Mouse (Mus musculus): ENCODE data around the gene Slc43a2. TPM values are rescaled to one million over a fixed set of nuclear protein-coding genes. Genes with fewer than 3 reads are reported as not detected.

Slc43a2 gene
- polyA plus RNA-seq, 1 experiment from 2014 or later: 3.7 TPM

- H3K9me3 ChIP-seq: peaks cover 5% of the 10 kb centered on the region; the same call in 1 of the 2 replicates
- no peak overlapping the region for H3K9ac ChIP-seq (replicated peaks)
- H3K4me3 ChIP-seq (replicated peaks): no peak overlapping the region
- WGBS: 82% methylated on average over 6 of the region's 6 CpGs
- ATAC-seq (ENCODE audit: insufficient number of reproducible peaks, insufficient read depth, low FRiP score, low TSS enrichment, low read depth): no peak
- H3K4me1 ChIP-seq (replicated peaks): peaks cover 13% of the 10 kb centered on the region
- no peaks in the 10 kb centered on the region for H3K27me3 ChIP-seq
- H3K27ac ChIP-seq: no peak overlapping the region
- no peaks in the 10 kb centered on the region for H3K36me3 ChIP-seq
- no peak overlapping the region for H3K4me2 ChIP-seq
These were observed 25.6 kb downstream of the Slc43a2 start for GRCm38 (mm10) chr11:75557142-75557541.

GRCm38 (mm10) chr11:75558101-75558500 is 26.6 kb downstream of the Slc43a2 start:
- Histone ChIP-seq H3K9ac (replicated peaks) (no peak overlapping the region), H3K36me3 (no peaks in the 10 kb centered on the region), H3K27ac (no peak overlapping the region), H3K4me3 (replicated peaks) (no peak overlapping the region), H3K9me3 (peaks cover 5% of the 10 kb centered on the region; the same call in 1 of the 2 replicates), H3K4me1 (replicated peaks) (peaks cover 4% of the 10 kb centered on the region), H3K27me3 (no peaks in the 10 kb centered on the region), H3K4me2 (no peak overlapping the region)
- ATAC-seq (ENCODE audit: insufficient number of reproducible peaks, insufficient read depth, low FRiP score, low TSS enrichment, low read depth): no peak
- 87% methylated on average over 1 of the region's 1 CpGs for WGBS

- Histone ChIP-seq H3K27ac (no peak overlapping the region), H3K9ac (replicated peaks) (no peak overlapping the region), H3K4me1 (replicated peaks) (0 out of 2 replicates have a peak, but pooled peaks cover 3% of the 10 kb centered on the region), H3K9me3 (peaks cover 5% of the 10 kb centered on the region; the same call in 1 of the 2 replicates), H3K4me2 (no peak overlapping the region), H3K36me3 (no peaks in the 10 kb centered on the region), H3K4me3 (replicated peaks) (no peak overlapping the region), H3K27me3 (no peaks in the 10 kb centered on the region)
- no peak for ATAC-seq (ENCODE audit: insufficient number of reproducible peaks, insufficient read depth, low FRiP score, low TSS enrichment, low read depth)
- 89% methylated on average over 8 of the region's 8 CpGs for WGBS
These were observed 28.5 kb downstream of the Slc43a2 start for GRCm38 (mm10) chr11:75559870-75560504.

DNA sequence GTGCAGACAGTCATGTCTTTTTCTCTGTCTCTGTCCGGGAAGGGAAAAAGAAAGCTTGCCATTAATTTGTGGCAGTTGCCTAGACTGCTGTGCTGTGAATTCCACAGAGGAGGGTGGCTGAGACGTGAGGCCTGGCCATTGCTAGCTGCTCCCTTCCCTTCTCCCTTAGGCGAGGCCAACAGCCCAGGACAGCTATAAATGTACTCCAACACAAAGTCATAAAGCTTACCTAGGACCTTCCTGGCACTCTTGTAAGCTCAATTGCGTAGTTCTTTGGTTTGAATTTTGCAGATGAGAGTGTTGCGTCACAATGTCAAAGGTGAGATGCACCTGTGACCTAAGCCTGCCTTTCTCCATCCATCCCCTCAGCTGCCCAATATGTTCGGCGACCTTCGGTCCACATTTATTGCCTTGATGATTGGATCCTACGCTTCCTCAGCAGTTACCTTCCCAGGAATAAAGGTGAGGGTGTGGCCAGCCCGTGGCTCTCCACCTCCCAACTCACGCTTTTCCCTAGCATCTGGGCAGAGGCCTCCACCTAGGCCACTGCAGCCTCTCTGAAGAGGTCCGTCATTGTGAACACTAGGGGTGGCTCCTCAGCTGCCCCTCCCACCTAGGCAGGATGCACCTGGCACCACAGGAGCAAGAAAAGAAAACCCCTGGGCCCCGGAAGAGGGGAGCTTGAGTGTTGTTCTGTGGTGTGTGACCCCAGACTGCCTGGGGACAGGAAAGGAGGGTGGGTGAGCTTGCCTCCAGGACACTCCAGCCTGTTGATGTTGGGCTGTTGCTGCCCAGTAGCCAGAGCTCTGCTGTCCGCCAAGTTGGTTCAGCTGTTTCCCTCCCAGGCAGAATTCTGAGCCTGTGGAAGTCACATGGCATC is 29.3 kb downstream of the Slc43a2 start:
- H3K9me3 ChIP-seq: peaks cover 5% of the 10 kb centered on the region; the same call in 1 of the 2 replicates

GRCm38 (mm10) chr11:75561410-75561791 is 29.9 kb downstream of the Slc43a2 start:
- Histone ChIP-seq H3K4me2 (no peak overlapping the region), H3K27ac (no peak overlapping the region), H3K36me3 (no peaks in the 10 kb centered on the region), H3K9me3 (peaks cover 5% of the 10 kb centered on the region; the same call in 1 of the 2 replicates), H3K4me3 (replicated peaks) (no peak overlapping the region), H3K27me3 (no peaks in the 10 kb centered on the region), H3K4me1 (replicated peaks) (0 out of 2 replicates have a peak, but pooled peaks cover 3% of the 10 kb centered on the region), H3K9ac (replicated peaks) (no peak overlapping the region)
- 81% methylated on average over 5 of the region's 5 CpGs for WGBS
- no peak for ATAC-seq (ENCODE audit: insufficient number of reproducible peaks, insufficient read depth, low FRiP score, low TSS enrichment, low read depth)

More for the DNA sequence above, 29.3 kb downstream of the Slc43a2 start:
- no peak for ATAC-seq (ENCODE audit: insufficient number of reproducible peaks, insufficient read depth, low FRiP score, low TSS enrichment, low read depth)
- Histone ChIP-seq H3K4me3 (replicated peaks) (no peak overlapping the region), H3K36me3 (no peaks in the 10 kb centered on the region), H3K27me3 (no peaks in the 10 kb centered on the region), H3K4me2 (no peak overlapping the region), H3K27ac (no peak overlapping the region), H3K4me1 (replicated peaks) (0 out of 2 replicates have a peak, but pooled peaks cover 3% of the 10 kb centered on the region), H3K9ac (replicated peaks) (no peak overlapping the region)
- WGBS: 69% methylated on average over 14 of the region's 14 CpGs

- Histone ChIP-seq H3K36me3 (no peaks in the 10 kb centered on the region), H3K27me3 (no peaks in the 10 kb centered on the region), H3K27ac (no peak overlapping the region), H3K4me2 (no peak overlapping the region), H3K4me3 (replicated peaks) (no peak overlapping the region), H3K9ac (replicated peaks) (no peak overlapping the region), H3K4me1 (replicated peaks) (0 out of 2 replicates have a peak, but pooled peaks cover 3% of the 10 kb centered on the region), H3K9me3 (peaks cover 5% of the 10 kb centered on the region; the same call in 1 of the 2 replicates)
- no peak for ATAC-seq (ENCODE audit: insufficient number of reproducible peaks, insufficient read depth, low FRiP score, low TSS enrichment, low read depth)
- WGBS: 88% methylated on average over 8 of the region's 8 CpGs
These were observed 31.3 kb downstream of the Slc43a2 start for GRCm38 (mm10) chr11:75562840-75563239.

- H3K4me2 ChIP-seq: no peak overlapping the region
- no peaks in the 10 kb centered on the region for H3K27me3 ChIP-seq
- no peaks in the 10 kb centered on the region for H3K9me3 ChIP-seq
- H3K9ac ChIP-seq (replicated peaks): no peak overlapping the region
- H3K4me3 ChIP-seq (replicated peaks): no peak overlapping the region
- no peak for ATAC-seq (ENCODE audit: insufficient number of reproducible peaks, insufficient read depth, low FRiP score, low TSS enrichment, low read depth)
- WGBS: 77% methylated on average over 18 of the region's 18 CpGs
- H3K27ac ChIP-seq: no peak overlapping the region
- H3K4me1 ChIP-seq (replicated peaks): 0 out of 2 replicates have a peak, but pooled peaks cover 3% of the 10 kb centered on the region
- no peaks in the 10 kb centered on the region for H3K36me3 ChIP-seq
These were observed 32.5 kb downstream of the Slc43a2 start for GRCm38 (mm10) chr11:75563851-75564548.

GRCm38 (mm10) chr11:75565849-75566248 is 34.4 kb downstream of the Slc43a2 start:
- WGBS: 76% methylated on average over 2 of the region's 2 CpGs
- H3K4me1 ChIP-seq (replicated peaks): no peaks in the 10 kb centered on the region
- ATAC-seq (ENCODE audit: insufficient number of reproducible peaks, insufficient read depth, low FRiP score, low TSS enrichment, low read depth): no peak
- no peaks in the 10 kb centered on the region for H3K27me3 ChIP-seq
- no peaks in the 10 kb centered on the region for H3K36me3 ChIP-seq
- no peak overlapping the region for H3K4me3 ChIP-seq (replicated peaks)
- H3K9me3 ChIP-seq: no peaks in the 10 kb centered on the region
- H3K27ac ChIP-seq: no peak overlapping the region
- H3K9ac ChIP-seq (replicated peaks): no peak overlapping the region
- H3K4me2 ChIP-seq: no peak overlapping the region

GRCm38 (mm10) chr11:75566276-75567196 is 35.0 kb downstream of the Slc43a2 start:
- Histone ChIP-seq H3K4me1 (replicated peaks) (0 out of 2 replicates have a peak, but pooled peaks cover under 1% of the 10 kb centered on the region), H3K27me3 (no peaks in the 10 kb centered on the region), H3K4me3 (replicated peaks) (no peak overlapping the region), H3K4me2 (no peak overlapping the region), H3K9me3 (no peaks in the 10 kb centered on the region), H3K27ac (no peak overlapping the region), H3K36me3 (no peaks in the 10 kb centered on the region), H3K9ac (replicated peaks) (no peak overlapping the region)
- WGBS: 84% methylated on average over 13 of the region's 13 CpGs
- no peak for ATAC-seq (ENCODE audit: insufficient number of reproducible peaks, insufficient read depth, low FRiP score, low TSS enrichment, low read depth)

DNA sequence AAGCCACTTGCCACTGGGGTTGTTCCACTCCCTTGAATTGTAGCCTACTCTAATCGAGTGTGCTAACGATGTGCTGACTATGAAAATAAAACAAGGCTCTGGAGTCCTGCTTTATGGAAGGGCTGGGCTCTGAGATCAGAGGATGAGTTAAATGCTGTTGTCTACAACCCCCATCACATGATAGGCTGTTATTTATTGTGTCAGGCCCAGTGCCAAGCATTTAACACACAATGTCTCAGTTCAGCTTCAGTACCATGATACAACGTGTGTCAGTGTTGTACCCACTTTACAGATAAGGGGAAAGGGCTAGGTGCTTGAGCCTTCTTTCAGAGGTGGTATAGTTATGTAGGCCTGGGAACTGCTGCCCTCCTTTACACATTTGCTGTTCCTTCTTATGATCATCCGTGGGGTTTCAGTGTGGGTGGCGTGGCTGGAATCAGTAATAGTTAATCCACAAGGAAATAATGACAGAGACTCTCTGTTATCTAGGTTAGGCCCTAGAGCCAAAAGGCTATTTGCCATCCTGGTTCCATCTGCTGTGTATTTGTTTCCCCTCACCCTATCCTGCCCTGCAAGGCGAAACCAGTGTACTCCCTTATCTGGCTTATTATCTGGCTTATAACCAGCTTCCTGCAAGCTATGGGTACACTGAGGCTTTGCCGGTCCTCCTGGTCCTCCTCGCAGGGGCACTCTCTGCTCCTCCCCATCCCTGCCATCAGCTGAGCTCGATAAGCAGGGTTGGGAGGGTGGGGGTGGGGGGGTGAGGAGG is 36.0 kb downstream of the Slc43a2 start:
- H3K36me3 ChIP-seq: no peaks in the 10 kb centered on the region
- 66% methylated on average over 9 of the region's 9 CpGs for WGBS
- no peak overlapping the region for H3K4me3 ChIP-seq (replicated peaks)
- no peak overlapping the region for H3K27ac ChIP-seq
- no peaks in the 10 kb centered on the region for H3K27me3 ChIP-seq
- H3K4me1 ChIP-seq (replicated peaks): peaks cover 10% of the 10 kb centered on the region
- no peak for ATAC-seq (ENCODE audit: insufficient number of reproducible peaks, insufficient read depth, low FRiP score, low TSS enrichment, low read depth)
- no peaks in the 10 kb centered on the region for H3K9me3 ChIP-seq
- no peak overlapping the region for H3K4me2 ChIP-seq
- H3K9ac ChIP-seq (replicated peaks): no peak overlapping the region
